Mouse (Mus musculus) gastrocnemius, postnatal 10 days (tissue): Measurements from ENCODE around the gene Smtn. TPM values are rescaled to one million over a fixed set of nuclear protein-coding genes. Genes with fewer than 3 reads are reported as not detected.

ENCODE experiments used
- DNase-seq: peaks from one replicate; pipeline ENCODE4 v3.0.0; 2021; ENCODE audit warnings: mixed read lengths
- total RNA-seq, 2 experiments: library from RNA; stranded (reverse); gene quantifications; 2 replicates each; pipeline ENCODE4 v1.2.3; 2021

Gene Smtn
- total RNA-seq, 2 experiments from 2014 or later, result 182 to 198 TPM

DNA sequence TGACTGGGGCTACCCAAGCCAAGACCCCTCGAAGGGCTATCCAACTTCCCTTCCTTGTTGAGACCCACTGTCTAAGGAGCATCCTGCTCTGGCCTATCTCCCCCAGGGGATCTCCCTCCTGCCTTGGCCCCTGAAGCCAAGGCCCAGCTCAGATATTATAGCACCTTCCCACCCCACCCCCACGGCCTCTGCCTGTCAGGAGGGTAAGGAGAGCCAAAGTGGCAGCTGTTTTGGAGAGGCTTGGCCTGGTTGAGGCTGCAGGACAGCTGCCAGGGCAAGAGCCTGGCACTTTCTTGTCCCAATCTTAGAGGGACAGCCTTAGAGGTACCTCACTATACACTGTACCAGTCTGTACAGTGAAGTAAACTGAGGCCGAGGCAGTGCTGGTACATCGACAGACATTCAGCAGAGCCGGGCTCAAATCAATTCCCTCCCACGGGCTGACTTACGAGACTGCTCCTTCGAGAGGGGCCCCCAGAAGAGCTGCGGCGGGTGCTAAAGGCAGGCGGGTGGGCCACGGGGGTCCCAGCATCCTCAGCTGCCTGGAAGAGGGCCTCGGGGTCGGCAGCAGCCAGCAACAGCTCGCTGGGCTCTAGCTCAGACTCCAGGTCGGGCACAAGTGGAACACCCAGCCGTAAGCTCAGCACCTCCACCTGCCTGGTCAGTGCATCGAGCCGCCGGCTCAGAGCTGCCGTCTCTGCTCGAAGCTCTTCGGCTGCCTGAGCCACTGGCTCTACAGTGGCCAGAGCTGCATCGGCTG, 13.3 kb downstream of the Smtn start:
- DNase-seq, result peak; percentile 72

DNA sequence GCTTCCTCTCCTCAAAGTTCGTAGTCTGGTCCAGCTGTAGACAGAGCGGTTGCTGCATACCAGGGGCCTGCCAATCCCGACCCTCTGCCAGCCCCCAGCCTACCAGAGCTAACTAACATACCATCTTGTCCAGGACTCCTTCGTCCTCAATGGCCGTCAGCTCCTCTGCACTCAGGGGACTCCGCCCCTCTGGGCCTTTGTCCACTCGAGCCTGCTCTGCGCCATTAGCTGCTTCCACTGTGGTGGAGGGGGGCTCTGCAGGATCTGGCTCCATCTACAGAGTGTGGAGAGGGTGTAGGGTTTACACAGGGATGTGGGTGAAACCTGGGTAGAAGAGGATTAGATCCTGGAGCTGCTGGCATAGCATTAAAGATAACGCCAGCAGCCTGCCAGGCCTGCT, 14.2 kb downstream of the Smtn start:
- DNase-seq, result no peak

DNA sequence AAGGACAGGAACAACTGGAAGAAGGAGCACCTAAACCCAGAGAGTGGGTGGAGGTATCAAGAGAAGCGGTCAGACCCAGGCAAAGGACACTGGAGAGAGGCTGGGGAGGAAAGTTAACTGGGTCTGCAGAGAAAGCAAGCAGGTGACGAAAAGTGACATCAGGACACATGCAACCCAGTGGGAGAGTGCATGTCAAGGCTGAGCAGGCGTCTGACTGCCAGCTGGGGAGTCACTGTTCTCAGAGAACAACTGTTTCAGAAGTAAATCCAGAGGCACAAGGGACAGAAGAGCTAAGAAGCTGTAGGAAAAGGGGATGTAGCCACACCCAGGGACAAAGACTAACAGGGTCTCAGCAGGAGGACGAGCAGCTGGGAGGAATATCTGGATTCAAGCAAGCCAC, 14.9 kb downstream of the Smtn start:
- no peak for DNase-seq

DNA sequence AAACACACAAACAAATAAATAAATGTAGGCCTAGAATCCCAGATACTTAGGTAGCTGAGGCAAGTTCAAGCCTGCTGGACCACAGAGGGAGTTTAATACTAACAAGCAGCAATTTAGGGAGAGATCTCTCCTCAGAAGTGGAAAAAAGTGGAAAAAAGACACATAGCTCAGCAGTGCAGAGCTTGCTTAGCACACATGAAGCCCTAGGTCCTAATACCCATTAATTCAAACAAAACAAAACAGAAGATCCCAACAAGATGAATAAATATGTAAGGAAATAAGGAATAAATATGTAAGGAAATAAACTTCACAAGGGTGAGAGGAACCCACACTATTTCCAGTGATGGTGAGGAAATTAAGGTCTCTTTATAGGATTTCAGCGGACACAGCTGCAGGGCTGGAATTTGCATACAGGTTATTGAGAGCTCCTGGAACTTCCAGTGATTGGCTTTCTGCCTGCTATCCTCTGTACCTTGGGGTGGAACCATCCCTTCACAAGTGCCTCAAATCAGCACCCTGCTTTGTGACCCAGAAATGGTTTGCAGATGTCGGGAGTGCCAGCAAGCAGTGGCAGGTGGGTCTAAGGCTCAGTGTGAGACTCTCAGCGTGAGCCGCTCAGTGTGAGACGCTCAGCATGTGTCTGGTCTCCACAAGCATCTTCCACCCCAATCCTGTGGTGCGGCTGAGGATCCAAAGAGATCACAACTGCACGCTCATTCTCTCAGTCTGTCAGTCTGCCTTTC, 16.4 kb downstream of the Smtn start:
- no peak for DNase-seq

DNA sequence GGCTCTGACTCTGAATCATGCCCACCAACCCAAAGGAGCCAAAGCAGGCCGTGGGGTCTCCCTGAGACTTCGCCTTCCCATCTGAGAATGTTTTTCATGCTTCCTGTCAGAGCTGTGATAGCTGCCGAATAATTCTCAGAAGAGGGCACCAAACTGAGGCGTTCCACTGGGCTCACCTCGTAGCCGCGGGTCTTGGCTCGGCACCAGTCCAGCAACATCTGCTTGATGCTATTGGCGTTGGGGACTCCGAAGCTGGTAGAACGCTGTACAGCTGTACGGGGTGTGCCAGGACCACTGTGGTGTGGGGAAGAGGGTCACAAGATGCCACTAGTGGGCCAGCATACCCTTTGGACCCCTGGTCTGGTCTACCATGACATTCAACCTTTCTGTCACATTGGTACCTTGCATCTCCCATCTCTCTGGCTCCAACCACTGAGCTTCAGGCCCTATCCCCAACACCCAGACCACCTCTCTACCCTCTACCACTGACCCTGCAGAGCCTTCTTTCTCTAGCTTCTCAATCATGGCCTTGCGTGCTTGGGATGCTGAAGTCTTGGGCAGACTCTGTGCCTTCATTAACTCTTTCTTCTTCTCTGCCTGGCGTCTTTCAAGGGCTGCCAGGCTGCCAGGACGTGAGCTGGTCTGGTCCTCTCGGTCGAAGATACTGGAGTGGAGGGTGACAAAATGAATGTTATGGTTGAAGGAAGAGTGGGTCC, 18.0 kb downstream of the Smtn start:
- no peak for DNase-seq

DNA sequence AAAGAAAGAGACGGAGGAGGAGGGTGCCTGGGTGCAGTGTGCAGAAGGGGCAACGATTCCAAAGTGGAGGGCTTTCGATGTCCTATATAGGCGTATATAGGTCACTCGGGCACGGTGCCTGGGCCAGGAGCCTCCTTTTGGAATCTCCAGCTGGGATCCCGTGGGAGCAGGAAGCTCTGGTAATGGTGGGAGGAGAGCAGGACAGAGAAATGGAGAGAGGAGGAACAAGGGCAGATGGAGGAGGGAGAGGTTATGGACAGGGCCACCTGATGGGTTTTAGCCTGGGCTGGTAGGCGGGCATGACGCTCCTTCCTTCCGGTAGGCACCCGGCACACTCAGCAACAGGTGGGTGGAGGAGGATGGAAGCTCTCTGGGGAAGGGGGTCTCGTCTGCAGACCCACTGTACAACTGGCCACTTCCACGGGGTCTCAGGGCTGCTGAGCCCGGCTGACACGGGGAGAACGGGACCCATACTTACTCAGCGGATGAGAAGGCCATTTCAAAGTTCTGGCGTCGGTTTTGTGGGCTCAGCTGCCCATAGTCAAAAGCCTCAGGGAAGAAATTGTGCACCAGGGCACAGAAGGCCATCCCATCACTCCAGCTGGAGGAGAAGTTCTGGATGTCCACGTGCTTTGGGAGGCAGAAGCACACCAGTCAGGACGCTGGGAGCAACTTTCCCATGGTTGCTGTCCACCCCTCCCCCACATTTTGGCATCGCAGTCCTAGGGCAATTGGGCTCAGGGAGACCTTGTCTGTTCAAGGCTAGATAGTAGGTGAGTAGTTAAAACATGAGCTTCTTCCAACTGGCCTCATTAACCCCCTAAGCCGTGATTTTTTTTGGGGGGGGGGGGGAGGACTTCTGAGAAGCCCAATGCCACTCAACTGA, 18.8 kb downstream of the Smtn start:
- no peak for DNase-seq

DNA sequence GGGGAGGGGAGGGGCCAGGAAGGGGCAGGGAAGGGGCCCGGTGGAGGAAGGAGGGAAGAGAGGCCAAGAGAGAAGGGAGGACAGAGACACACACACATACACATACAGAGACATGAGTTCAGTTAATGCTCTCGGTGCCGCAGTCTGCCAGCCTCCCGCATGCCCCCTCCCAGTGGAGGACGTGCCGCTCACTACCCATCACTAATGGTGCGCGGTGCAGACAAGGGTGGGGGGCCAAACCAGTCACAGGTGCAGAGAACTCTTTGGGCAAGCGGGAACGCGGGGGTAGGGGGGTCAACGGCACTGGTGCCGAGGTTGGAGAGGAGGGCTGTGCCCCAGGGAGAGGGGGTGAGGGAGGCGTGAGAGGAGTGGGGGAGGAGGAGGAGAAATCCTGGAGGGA, 19.5 kb downstream of the Smtn start:
- no peak for DNase-seq

DNA sequence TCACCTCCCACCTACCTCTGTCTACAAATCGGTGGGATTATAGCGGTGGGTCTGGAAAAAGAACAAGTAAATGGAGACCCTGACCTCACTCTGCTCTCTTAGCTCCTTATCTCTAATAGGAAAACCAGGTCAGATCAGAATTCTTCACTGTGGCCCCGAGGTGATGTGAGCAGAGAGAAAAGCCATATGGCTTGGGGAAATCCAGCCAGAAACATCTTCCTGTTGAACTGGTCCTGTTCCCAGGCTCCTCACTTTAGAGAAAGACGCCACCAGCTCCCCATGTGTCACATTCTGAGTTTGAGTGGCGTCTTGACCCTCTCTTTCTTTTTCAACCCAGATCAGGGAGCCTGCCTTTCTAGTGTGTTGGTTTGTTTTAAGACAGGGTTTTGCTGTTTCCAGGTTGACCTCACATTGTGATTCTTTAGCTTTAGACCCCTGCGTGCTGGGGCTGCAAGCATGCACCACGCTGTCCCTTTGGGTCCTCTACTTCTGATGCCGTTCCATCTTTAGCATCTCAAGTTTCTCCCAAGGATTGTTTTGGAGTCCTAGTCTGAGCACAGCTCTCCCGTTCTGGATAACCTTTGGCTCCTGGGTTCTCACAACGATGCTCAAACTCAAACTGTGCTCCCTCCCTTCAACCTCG, 20.5 kb downstream of the Smtn start:
- DNase-seq, result no peak

DNA sequence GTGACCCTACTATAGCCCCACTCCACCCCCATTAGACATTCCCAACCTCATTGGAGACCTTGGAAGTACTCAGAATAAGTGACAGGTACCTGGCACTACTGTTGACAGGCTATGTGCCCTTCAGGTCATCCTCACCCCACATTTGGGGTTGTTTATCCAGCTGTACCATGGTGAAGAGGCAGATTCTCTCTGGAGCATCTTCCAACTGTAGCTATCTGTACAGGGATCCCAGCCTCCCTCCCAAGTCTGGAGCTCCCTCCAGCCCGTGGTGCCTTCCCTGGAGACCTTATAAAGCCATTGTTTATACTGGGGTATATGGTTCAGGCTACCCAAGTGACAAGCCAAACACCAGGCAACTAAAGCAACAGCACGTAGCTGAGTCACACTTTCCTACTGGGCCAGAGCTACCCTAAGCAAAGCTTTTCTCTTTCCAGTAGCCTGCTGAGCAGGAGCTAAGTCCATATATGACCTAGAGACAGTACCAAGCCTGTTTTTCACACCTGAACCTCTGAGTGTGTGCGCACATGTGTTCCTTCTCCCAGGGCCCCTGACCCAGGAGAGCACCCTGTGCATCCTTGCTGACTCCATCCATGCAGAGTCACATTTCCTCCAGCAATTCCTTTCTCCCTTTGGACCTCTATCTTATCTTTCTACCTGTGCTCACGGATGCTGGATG, 21.2 kb downstream of the Smtn start:
- DNase-seq, result no peak

DNA sequence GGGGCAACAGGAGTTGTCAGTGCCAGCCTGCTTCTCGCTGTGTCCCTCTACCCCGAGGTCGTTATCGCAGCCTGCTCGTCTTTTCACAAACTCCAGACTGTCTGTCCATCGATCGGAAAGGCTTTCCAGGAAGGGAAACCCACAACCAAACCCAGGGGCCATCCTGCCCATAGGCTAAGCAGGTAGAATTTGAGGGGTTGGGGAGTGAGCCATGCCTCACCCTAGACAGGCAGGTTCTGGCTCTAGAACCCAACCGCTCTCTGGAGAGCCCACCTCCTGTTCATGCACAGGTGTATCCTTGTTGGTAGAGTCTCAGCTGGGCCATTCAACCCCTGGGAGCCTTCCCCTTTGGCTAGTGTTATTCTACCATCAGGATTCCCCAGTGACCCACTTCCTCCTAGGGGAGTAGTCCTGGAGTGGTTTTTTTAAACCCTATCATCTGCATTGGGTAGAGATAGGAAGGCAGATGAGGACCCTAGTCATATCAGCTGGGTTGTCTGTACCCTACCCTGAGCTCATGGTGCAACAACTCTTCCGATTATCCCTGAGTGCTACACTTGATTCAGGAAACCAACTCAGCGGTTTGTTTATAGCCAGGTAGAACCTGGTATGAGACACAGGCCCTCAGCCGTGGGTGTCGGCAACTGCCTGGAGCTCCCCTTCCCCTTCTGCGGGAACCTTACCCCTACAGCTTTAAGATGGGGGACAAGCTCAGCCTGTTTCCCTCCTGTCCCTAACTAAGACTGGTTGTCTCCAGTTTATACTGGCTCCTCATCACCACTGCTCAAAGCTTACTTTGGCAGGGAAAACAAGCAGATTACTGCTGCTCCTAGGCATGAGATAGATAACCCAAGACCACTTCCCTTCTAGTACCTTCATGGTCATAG, 22.3 kb downstream of the Smtn start:
- no peak for DNase-seq

DNA sequence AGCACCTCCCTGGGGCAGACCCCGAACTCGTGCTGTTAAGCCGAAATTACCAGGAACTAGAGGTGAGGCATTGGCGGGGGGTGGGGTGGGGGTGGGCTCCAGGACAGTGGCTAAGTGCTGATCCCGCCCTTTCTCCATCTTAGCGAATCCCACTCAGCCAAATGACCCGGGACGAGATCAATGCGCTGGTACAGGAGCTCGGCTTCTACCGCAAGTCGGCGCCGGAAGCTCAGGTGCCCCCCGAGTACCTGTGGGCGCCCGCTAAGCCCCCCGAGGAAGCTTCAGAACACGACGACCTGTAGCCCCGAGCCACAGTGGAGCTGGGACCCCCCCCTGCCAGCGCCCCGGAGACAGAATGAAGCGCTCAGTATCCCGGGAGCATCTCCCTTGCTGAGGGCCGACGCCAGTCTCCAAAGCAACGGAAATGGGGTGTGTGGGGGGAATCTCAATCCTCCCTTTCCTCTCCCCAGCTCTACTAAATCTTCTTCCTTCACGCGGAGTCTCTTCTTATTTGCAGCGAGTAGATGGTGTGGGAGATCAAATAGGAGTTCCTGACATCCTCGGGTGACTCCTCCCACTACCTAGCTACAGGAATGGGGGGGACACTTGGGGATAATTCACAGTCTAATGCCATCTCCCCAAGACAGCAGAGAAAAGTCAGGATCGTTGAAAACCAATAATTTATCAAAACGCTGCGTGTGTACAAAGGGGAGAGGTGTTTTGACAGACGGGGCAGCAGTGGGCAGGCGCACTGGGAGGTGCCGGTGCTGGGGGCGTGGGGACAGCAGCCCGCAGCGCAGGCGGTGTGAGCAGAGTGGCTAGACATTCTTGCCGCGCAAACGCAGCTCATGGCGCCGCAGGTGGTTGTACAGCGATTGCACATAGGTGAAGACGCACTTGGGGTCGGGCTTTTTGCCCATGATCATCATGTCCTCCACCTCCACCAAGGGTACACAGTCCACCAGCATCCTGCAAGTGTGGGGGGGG, 23.3 kb downstream of the Smtn start:
- peak; percentile 61 for DNase-seq

DNA sequence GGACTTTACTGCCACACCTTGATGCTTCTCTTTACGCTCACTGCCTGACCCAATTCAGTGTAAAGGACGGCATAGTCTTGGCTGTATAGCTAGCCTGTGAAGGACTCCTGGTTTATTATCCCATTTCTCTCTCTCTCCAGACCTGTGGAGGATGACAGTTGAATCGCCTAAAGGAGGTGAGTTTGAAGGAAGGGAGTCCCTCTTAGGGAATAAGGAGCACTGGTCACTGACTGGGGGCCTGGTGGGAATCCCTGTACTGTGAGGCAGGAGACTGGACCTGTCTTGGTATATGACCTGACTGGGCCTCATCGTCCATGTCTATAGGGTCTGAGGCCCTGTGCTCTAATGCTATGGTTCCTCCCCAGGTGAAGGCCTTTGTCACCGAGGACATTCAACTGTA, 24.3 kb downstream of the Smtn start:
- DNase-seq, result no peak

DNA sequence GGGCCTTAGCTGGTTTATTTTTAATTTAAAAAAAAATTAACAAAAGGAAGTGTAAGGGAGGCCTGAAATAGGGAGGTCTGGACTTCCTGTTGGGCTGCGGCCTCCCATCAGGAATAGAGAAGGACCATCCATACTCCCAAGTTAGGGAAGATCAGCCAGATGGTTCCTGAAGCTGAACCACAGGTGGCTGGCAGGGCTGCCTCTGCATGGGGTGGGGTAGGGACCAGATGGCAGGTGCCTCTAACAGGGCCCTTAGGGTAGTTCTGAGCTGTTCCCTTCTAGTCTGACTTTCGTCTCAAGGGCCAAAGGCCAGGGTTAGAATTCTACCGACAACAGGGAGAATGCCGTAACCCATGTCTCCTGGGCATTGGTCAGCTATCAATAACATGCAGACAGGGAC, 24.8 kb downstream of the Smtn start:
- no peak for DNase-seq

DNA sequence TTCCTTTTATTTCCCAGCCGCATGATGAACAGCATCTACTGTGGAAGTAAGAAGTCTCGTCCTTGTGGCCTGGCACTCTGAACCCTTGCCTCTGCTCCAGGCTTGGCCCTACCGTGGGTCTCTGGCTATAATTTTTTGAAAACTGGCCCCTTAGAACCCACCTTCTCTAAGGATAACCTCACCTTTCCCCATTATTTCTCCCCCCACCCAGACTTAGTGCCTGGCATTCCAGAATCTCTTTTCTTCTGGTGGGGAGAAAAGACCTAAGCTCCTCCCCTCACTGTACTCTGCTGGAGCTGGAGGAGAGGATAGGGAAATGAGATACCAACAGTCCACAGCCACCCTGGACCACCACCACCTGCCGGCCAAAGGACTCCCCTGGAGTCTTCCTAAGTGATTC, 25.2 kb downstream of the Smtn start:
- DNase-seq, result no peak

DNA sequence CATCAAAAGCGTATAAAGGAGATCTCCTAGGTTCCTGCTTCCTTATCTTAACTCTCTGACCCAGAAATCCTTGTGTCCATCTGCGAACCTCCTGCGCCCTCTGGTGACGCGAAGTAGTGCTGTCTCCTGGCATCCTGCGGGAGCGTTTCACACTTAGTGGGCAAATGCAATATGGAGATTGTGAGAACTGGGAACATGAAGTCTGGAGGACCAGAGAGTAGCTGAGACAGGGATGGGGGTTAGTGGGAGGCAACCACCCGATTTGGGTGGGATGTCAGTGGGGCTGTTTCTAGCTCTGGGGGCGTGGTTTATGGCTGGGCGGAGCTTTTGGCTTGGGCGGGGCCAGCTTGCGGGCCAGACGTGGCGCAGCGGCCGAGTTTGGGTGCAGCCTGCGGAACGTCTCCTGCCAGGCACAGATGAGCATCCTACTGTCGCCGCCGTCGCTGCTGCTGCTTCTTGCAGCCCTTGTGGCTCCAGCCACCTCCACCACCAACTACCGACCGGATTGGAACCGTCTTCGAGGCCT, 25.8 kb downstream of the Smtn start, which contains the start of gene Selenom:
Gene Selenom, plus strand, starts transcription at position 156 of the 526 bp plus-strand sequence.
- DNase-seq, result peak; percentile 93

DNA sequence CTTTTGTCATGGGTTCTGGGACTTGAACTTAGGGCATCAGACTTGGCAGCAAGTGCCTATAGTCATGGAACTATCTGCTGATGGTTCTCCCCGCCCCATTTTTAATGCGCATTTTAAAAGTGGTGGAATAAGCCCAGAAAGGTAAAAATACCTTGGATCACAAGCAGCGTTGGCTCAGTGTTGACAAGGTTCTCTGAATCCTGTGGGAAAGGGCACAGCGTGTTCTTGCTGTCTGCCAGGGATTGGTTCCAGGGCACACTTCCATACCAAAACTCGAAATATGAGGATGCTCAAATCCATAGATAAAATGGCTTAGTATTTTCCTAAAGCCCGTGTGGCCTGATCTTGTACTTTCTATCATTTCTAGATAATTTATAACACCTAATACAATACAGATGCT, 27.1 kb downstream of the Smtn start:
- DNase-seq, result no peak

DNA sequence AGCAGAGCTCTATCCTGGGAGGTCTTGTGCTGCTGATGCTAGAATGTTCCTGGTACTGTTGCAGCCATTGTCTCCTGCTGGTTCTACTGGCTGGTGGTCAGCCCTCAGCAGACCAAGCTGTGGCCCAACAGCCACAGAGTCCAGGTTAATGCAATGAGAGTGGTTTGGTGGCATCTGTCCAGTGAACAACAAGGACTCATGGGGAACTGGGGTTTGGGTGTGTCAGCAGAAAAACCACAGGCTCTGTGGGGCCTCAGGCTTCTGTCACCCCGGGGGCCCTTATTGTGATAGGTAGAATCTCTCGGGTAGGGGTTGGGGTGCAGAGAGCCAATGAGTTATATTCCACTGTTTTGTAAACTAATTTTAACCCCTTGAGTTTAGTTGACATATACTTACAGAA, 30.1 kb downstream of the Smtn start:
- no peak for DNase-seq
